Mouse (Mus musculus) CH12.LX (cell line): ENCODE measurements around the gene Hacl1.

Experiments
- CHD2 ChIP-seq: IDR thresholded peaks from 2 replicates; pipeline ENCODE4 v1.6.1; 2011; ENCODE audit warnings: low read length, improper control_type of control experiment
- CTCF ChIP-seq, 2 experiments: IDR thresholded peaks in 1 of 2; conservative IDR thresholded peaks in 1 of 2; 2 replicates each; pipeline ENCODE4 v1.5.1; 2011 to 2012; ENCODE audit warnings: low read depth in 2 of 2, low read length in 2 of 2, improper control_type of control experiment in 1 of 2, inconsistent platforms in 1 of 2, mild to moderate bottlenecking in 1 of 2, moderate library complexity in 1 of 2
- EP300 ChIP-seq: IDR thresholded peaks from 2 replicates; pipeline ENCODE4 v1.6.1; 2011; ENCODE audit warnings: low read length, improper control_type of control experiment
- KAT2A ChIP-seq: IDR thresholded peaks from 2 replicates; pipeline ENCODE4 v1.6.1; 2012; ENCODE audit warnings: low read length, improper control_type of control experiment, inconsistent platforms; ENCODE audit not compliant: insufficient replicate concordance
- POLR2A ChIP-seq: IDR thresholded peaks from 2 replicates; pipeline ENCODE4 v1.6.1; 2011; ENCODE audit warnings: low read depth, mild to moderate bottlenecking, improper control_type of control experiment, low read length
- POLR2AphosphoS2 ChIP-seq: IDR thresholded peaks from 2 replicates; pipeline ENCODE4 v1.6.1; 2011; ENCODE audit warnings: low read depth, low read length, improper control_type of control experiment
- SIN3A ChIP-seq: IDR thresholded peaks from 2 replicates; pipeline ENCODE4 v1.6.1; 2012; ENCODE audit warnings: low read length, improper control_type of control experiment, inconsistent platforms
- TCF12 ChIP-seq: IDR thresholded peaks from 2 replicates; pipeline ENCODE4 v1.6.1; 2014; ENCODE audit warnings: low read depth, mild to moderate bottlenecking, inconsistent platforms, low read length, improper control_type of control experiment

DNA sequence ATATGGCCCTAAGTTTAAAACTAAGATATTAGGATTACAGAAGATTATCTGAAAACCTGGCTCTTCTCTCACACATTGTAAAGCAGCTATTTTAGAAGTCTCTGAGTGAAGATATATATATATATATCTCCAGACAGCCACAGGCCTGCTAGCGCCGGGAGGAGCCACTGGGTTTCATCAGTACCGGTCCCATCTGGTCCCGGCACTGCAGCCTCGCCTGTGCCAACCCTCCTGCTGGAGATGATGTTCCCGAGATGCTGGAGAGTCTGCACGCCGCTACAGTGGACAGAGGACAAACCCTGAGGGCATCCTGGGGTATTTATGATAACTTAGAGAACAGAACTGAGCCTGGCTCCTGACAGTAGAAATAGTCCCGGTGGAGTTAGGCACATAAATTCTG lies 23.9 kb downstream of the Hacl1 start:
- TF ChIP-seq TCF12 (no peak), SIN3A (no peak), POLR2A (no peak), KAT2A (no peak), CHD2 (no peak), CTCF (conservative IDR thresholded peaks at IDR 0.05 in 1 of 2, IDR thresholded peaks at IDR 0.05 in 1 of 2; ENCODE audit: low read depth in 2 of 2, low read length in 2 of 2) (no peak), EP300 (no peak), POLR2AphosphoS2 (no peak)
